Mouse (Mus musculus) cerebellum, adult 8-10 months (tissue): ENCODE data around the gene Ywhah.

Source experiments
- DNase-seq: peaks from one replicate; pipeline ENCODE4 v3.0.0; 2022

The Ywhah gene

GRCm38 (mm10) chr5:33052849-33053582 lies 34.4 kb downstream of the Ywhah start:
- no peak for DNase-seq

GRCm38 (mm10) chr5:33056126-33056765 lies 37.6 kb downstream of the Ywhah start:
- no peak for DNase-seq

- DNase-seq: no peak
Observed at GRCm38 (mm10) chr5:33070071-33070470, 51.5 kb downstream of the Ywhah start.

- no peak for DNase-seq
Observed at GRCm38 (mm10) chr5:33076490-33077191, 58.0 kb downstream of the Ywhah start.
